Mouse (Mus musculus) kidney, postnatal 14 days (tissue): ENCODE measurements around the gene Lrrc51.
A peak's percentile ranks its signal among the peaks of the same experiment; 100 is the strongest.
"Not testable (repeated sequence)": the region's sequence is repeated elsewhere in the genome, so short reads cannot be mapped to it uniquely, and the experiment has no call there.

Experiments used
- DNase-seq: peaks from one replicate; pipeline ENCODE4 v3.0.0; 2022; ENCODE audit warnings: mixed read lengths

Gene Lrrc51

GRCm38 (mm10) chr7:101933751-101934240 is at the start of gene Lrrc51, which contains the start of gene Numa1:
Gene Lrrc51, minus strand, starts transcription at chr7:101933895.
Gene Numa1, plus strand, starts transcription at chr7:101934111.
- DNase-seq, result peak; percentile 97

- no peak for DNase-seq
These were observed 49.0 kb upstream of the Lrrc51 start for GRCm38 (mm10) chr7:101982735-101983134.

GRCm38 (mm10) chr7:101974505-101974904 is 40.8 kb upstream of the Lrrc51 start:
- DNase-seq, result no peak

GRCm38 (mm10) chr7:101973730-101974129 is 40.0 kb upstream of the Lrrc51 start:
- no peak for DNase-seq

GRCm38 (mm10) chr7:101971721-101972120 is 38.0 kb upstream of the Lrrc51 start:
- no peak for DNase-seq

- peak; percentile 86 for DNase-seq
These were observed 37.2 kb upstream of the Lrrc51 start for GRCm38 (mm10) chr7:101970821-101971461.

- DNase-seq, result peak; percentile 97
These were observed 36.7 kb upstream of the Lrrc51 start for GRCm38 (mm10) chr7:101970429-101970775.

GRCm38 (mm10) chr7:101969694-101970428 is 36.2 kb upstream of the Lrrc51 start:
- peak; percentile 93 for DNase-seq

GRCm38 (mm10) chr7:101968751-101969150 is 35.1 kb upstream of the Lrrc51 start:
- DNase-seq, result no peak

- DNase-seq, result no peak
These were observed 33.6 kb upstream of the Lrrc51 start for GRCm38 (mm10) chr7:101967256-101967655.

- DNase-seq, result no peak
These were observed 31.9 kb upstream of the Lrrc51 start for GRCm38 (mm10) chr7:101965606-101966005.

- DNase-seq, result peak; percentile 72
These were observed 30.9 kb upstream of the Lrrc51 start for GRCm38 (mm10) chr7:101964551-101964950.

GRCm38 (mm10) chr7:101963621-101964020 is 29.9 kb upstream of the Lrrc51 start:
- no peak for DNase-seq

- DNase-seq, result no peak
These were observed 29.1 kb upstream of the Lrrc51 start for GRCm38 (mm10) chr7:101962829-101963228.

GRCm38 (mm10) chr7:101956911-101957310 is 23.2 kb upstream of the Lrrc51 start:
- DNase-seq, result no peak

- DNase-seq, result no peak
These were observed 22.8 kb upstream of the Lrrc51 start for GRCm38 (mm10) chr7:101956481-101956880.

GRCm38 (mm10) chr7:101955862-101956261 is 22.2 kb upstream of the Lrrc51 start:
- no peak for DNase-seq

- no peak for DNase-seq
These were observed 21.6 kb upstream of the Lrrc51 start for GRCm38 (mm10) chr7:101955276-101955675.

- no peak for DNase-seq
These were observed 20.5 kb upstream of the Lrrc51 start for GRCm38 (mm10) chr7:101954163-101954562.

- no peak for DNase-seq
These were observed 18.4 kb upstream of the Lrrc51 start for GRCm38 (mm10) chr7:101952098-101952497.

- no peak for DNase-seq
These were observed 18.0 kb upstream of the Lrrc51 start for GRCm38 (mm10) chr7:101951648-101952047.

- not testable (repeated sequence) for DNase-seq
These were observed 15.3 kb upstream of the Lrrc51 start for GRCm38 (mm10) chr7:101949008-101949407.

- peak; percentile 52 for DNase-seq
These were observed 6.1 kb upstream of the Lrrc51 start for GRCm38 (mm10) chr7:101939758-101940157.

GRCm38 (mm10) chr7:101938348-101938747 is 4.7 kb upstream of the Lrrc51 start:
- DNase-seq, result no peak
